Mouse (Mus musculus) gastrocnemius, postnatal 10 days (tissue): ENCODE data around the gene Kcnab2. TPM values are rescaled to one million over a fixed set of nuclear protein-coding genes. Genes with fewer than 3 reads are reported as not detected.

ENCODE experiments used
- DNase-seq: peaks from one replicate; pipeline ENCODE4 v3.0.0; 2021; ENCODE audit warnings: mixed read lengths
- total RNA-seq, 2 experiments: library from RNA; stranded (reverse); gene quantifications; 2 replicates each; pipeline ENCODE4 v1.2.3; 2021

Kcnab2 gene
- total RNA-seq, 2 experiments from 2014 or later = 3.2 to 5.4 TPM

DNA sequence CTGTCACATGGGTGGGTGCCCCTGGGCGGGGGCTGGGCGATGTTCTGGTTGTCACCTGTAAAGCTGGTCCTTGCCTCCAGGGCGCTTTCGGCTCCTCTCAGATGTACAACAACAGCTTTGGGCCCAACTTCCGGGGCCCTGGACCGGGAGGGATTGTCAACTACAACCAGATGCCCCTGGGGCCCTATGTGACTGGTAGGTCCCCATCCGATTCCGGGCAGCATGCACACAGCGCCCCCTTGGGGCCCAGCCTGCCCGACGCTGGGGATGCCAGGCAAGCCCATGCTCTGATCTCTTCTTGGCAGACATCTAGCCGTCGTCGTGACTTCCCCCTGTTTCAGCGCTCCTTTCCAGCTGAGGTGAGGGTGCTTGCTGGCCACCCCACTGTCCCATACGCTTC is 92.0 kb downstream of the Kcnab2 start:
- peak; percentile 28 for DNase-seq

GRCm38 (mm10) chr4:152382528-152383252 is 95.0 kb downstream of the Kcnab2 start:
- no peak for DNase-seq

GRCm38 (mm10) chr4:152365228-152365627 is 112.4 kb downstream of the Kcnab2 start:
- no peak for DNase-seq

DNA sequence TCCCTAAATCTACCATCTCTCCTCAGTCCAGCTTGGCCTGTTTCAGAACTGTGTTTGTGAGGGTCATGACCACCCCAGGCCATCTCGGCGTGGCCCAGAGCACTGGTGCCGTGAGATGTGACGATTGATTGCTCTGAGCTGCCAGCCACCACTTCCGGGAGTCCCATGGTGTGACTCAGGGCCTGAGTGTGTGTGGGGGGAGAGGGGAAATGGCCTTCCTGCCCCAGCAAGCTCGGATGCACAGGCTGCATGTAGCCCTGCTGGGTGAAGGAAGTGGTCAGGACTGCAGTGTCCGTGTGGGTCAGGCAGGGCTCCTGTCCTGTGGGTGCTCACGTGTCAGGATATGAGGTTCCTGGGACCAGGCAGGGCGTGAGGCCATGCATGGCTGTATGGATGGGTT is 115.5 kb downstream of the Kcnab2 start:
- no peak for DNase-seq

DNA sequence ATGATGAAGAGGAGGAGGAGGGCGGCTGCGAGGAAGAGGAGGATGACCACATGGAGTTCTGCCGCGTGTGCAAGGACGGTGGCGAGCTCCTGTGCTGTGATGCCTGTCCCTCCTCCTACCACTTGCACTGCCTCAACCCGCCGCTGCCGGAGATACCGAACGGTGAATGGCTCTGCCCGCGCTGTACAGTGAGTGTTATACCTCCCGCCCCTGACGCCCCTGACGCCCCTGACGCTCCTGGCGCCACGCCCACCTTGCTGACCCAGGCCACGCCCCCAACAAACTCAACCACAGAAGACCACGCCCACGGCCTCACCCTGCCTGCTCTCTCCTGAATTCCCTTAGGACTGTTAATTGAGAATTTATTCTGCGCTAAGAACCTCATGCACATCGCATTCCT is 116.8 kb downstream of the Kcnab2 start:
- peak; percentile 25 for DNase-seq

GRCm38 (mm10) chr4:152359700-152360099 is 118.0 kb downstream of the Kcnab2 start:
- no peak for DNase-seq

GRCm38 (mm10) chr4:152355672-152356071 is 122.0 kb downstream of the Kcnab2 start:
- no peak for DNase-seq

- no peak for DNase-seq
Observed at GRCm38 (mm10) chr4:152353886-152354637, 123.6 kb downstream of the Kcnab2 start.

GRCm38 (mm10) chr4:152351422-152352305 is 126.0 kb downstream of the Kcnab2 start:
- no peak for DNase-seq

- DNase-seq = no peak
Observed at GRCm38 (mm10) chr4:152350722-152351421, 126.8 kb downstream of the Kcnab2 start.

DNA sequence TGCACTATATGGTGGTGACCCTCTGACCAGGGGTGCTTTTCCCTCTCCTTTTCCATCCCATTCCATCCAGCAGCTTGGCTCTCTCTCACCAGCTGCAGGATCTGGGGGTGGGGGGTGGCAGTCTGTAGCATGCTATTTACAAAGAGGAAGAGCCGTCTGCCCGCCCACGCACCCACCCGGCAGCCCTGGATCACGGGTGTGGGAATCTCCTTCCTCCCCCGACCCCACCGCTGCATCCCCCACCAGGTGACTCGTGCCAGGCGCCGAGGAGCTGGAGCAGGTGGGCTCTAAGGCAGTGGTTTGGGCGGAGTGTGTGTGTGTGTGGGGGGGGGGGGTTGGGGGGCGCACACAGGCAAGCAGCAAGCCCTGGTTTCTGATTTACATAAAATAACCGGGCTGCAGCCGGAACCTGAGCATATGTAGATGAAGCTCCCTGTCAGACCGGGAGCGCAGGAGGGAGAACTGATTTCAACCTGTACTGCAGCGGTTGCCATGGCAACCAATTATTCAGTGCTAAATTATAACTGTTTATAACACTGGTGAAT is 127.8 kb downstream of the Kcnab2 start:
- DNase-seq = no peak

GRCm38 (mm10) chr4:152345120-152345889 is 132.4 kb downstream of the Kcnab2 start:
- no peak for DNase-seq

DNA sequence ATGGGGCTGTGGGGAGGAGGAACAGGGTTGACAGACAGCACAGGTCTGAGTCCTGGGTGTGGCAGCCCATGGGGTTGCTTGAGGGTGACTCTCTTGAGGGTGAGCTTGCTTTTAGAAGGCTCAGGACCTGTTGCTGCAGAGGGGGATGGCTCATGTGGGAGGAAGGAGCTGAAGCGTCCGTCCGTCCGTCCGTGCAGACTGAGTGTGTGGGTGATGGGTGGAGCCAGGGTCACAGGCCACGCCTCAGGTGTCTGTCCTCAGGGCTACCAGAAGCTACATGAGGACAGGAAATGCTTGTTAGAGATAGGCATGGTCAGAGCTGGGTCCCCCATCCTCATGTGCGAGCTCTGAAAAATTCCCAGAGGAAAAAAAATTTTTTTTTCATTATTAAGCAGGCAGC is 133.0 kb downstream of the Kcnab2 start:
- no peak for DNase-seq

DNA sequence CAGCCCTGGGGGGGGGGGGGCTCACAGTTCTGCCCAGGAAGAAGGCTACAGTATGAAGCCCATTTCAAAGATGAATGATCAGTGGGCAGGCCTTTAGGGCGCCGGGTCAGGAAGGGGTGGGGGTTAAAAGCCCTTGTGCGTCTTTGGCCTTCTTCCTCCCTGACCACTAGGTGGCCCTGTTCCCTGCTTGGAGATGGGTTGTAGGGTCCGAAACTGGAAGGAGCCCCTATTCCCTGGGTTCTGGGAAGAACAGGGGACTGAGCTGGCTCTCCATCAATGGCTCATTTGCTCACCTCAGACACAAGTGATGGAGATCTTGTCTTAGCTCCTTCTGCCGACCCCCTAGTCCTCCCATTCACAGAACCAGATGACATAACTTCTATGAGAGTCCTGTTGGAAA is 134.4 kb downstream of the Kcnab2 start:
- DNase-seq = no peak

Other genes with a start within 250 kb of the Kcnab2 start
- 10 to 100 TPM; 25.1 to 32.2 TPM for gene Gpr153, start 203.6 kb downstream of the Kcnab2 start, total RNA-seq
- gene Hes3, start 186.2 kb downstream of the Kcnab2 start, total RNA-seq = not detected
- 10 to 100 TPM; 17.3 to 19.1 TPM for gene Icmt, start 180.6 kb downstream of the Kcnab2 start, total RNA-seq
- gene Rnf207, start 158.9 kb downstream of the Kcnab2 start, total RNA-seq = under 1 TPM in 1 of 2 experiments, not detected in 1; 0.40 TPM
- gene Rpl22, start 152.1 kb downstream of the Kcnab2 start, total RNA-seq = 100 to 1,000 TPM; 305 to 332 TPM
- gene Chd5, start 139.2 kb downstream of the Kcnab2 start, total RNA-seq = under 1 TPM; 0.36 to 0.56 TPM
- 1 to 10 TPM; 1.2 to 1.8 TPM for gene Nphp4, start 1.2 kb downstream of the Kcnab2 start, total RNA-seq